Mouse (Mus musculus) stomach, postnatal 0 days (tissue): ENCODE results near the gene Ubc. TPM values are rescaled to one million over a fixed set of nuclear protein-coding genes. Genes with fewer than 3 reads are reported as not detected.
A peak's percentile ranks its signal among the peaks of the same experiment; 100 is the strongest.
"Not testable (repeated sequence)": the region's sequence is repeated elsewhere in the genome, so short reads cannot be mapped to it uniquely, and the experiment has no call there.

Source experiments
- ATAC-seq: fragments of 200-750 bp; cut with Nextera tagmentation; 2 replicates; pipeline ENCODE4 v1.8.0; 2017; ENCODE audit not compliant: low FRiP score, low TSS enrichment
- DNase-seq: peaks from one replicate; pipeline ENCODE4 v3.0.0-alpha.2; 2016; ENCODE audit warnings: low spot score
- H3K27ac ChIP-seq: fragments of 300-500 bp; sonication (generic); replicated peaks from 2 replicates; pipeline ENCODE4 v1.5.1; 2014; ENCODE audit warnings: mild to moderate bottlenecking, control low read depth
- H3K27me3 ChIP-seq: fragments of 300-500 bp; sonication (generic); 2 replicates; pipeline ENCODE4 v1.6.1; 2014; ENCODE audit warnings: low read length; ENCODE audit not compliant: control insufficient read depth, insufficient read depth
- H3K36me3 ChIP-seq: fragments of 300-500 bp; sonication (generic); 2 replicates; pipeline ENCODE4 v1.6.1; 2014; ENCODE audit warnings: low read length, mixed read lengths; ENCODE audit not compliant: control insufficient read depth, insufficient read depth
- H3K4me1 ChIP-seq: fragments of 300-500 bp; sonication (generic); replicated peaks from 2 replicates; pipeline ENCODE4 v1.6.1; 2014; ENCODE audit warnings: antibody characterized with exemption; ENCODE audit not compliant: control insufficient read depth, insufficient read depth
- H3K4me2 ChIP-seq: fragments of 300-500 bp; sonication (generic); replicated peaks from 2 replicates; pipeline ENCODE4 v1.6.1; 2014; ENCODE audit warnings: low read depth, mild to moderate bottlenecking, control low read depth, moderate library complexity
- H3K4me3 ChIP-seq: fragments of 300-500 bp; sonication (generic); 2 replicates; pipeline ENCODE4 v1.5.1; 2014; ENCODE audit warnings: low read depth, low read length, control low read depth
- H3K9ac ChIP-seq: fragments of 300-500 bp; sonication (generic); 2 replicates; pipeline ENCODE4 v1.6.1; 2014; ENCODE audit warnings: mild to moderate bottlenecking, low read length, control low read depth, mixed read lengths
- H3K9me3 ChIP-seq: fragments of 300-500 bp; sonication (generic); 2 replicates; pipeline ENCODE4 v1.6.1; 2016; ENCODE audit warnings: low read length; ENCODE audit not compliant: control insufficient read depth
- CTCF ChIP-seq: IDR thresholded peaks from 2 replicates; pipeline ENCODE4 v1.5.1; 2016; ENCODE audit warnings: antibody characterized with exemption, low read depth, mild to moderate bottlenecking, moderate library complexity
- EP300 ChIP-seq: optimal IDR thresholded peaks from 2 replicates; pipeline ENCODE3; 2016; ENCODE audit warnings: antibody characterized with exemption
- WGBS: fragments of 180-500 bp; shearing (Covaris S2); extraction: QIAGEN DNeasy Blood & Tissue Kit; methylation state at CpG from one replicate; pipeline ENCODE4 v1.1.7; 2014; 5-methylcytosine and 5-hydroxymethylcytosine counted together
- polyA plus RNA-seq: library from polyadenylated mRNA; unstranded; fragments of >200 nt; fragmentation: Nextera tagmentation; extraction: Ambion mirVana; gene quantifications from 2 replicates; pipeline ENCODE4 v1.2.1, GENCODE M21; 2015

The Ubc gene
- polyA plus RNA-seq, 1 experiment from 2014 or later: 549 TPM

DNA sequence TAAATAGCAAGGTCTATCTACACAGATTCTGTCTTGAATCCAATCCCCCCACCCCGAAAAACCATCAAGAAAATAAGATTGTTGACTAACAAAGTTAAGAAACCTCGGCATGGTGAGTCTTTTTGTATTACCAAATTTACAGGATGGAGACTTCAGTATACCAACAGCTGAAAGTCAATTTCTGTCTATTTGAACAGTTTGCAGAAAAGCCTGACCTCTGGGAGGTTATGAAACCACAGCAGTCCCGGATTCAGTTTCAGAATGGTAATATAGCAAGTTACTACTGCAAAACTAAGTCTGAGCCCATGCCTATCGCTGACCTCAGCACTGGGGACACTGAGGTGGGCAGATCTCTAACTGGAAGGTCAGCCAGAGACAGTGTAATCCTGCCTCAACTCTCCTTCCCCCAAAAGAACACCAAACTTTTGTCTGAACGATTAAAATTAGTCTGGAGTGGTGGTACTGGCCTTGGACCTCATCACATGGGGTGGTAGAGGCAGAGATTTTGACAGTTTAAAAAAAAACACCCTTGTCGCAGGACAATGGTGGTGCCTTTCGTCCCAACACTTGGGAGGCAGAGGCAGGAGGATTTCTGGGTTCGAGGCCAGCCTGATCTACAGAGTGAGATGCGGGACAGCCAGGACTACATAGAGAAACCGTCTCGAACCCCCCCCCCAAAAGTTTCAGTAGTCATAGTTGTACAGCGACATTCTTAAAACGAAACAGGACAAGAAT, 1.5 kb downstream of the Ubc start:
- DNase-seq: no peak
- no peak for ATAC-seq
- Histone ChIP-seq H3K36me3 (peaks cover 7% of the 10 kb centered on the region), H3K4me3 (peak overlapping the region; percentile 100), H3K9ac (peak overlapping the region; percentile 100), H3K4me1 (peaks cover 6% of the 10 kb centered on the region; the same call in 1 of the 2 replicates), H3K27ac (peak overlapping the region; percentile 96), H3K9me3 (no peaks in the 10 kb centered on the region), H3K27me3 (no peaks in the 10 kb centered on the region), H3K4me2 (peak overlapping the region; percentile 89)
- TF ChIP-seq CTCF: no peak
- no peak for TF ChIP-seq EP300
- WGBS: 11% methylated on average over 13 of the region's 13 CpGs

DNA sequence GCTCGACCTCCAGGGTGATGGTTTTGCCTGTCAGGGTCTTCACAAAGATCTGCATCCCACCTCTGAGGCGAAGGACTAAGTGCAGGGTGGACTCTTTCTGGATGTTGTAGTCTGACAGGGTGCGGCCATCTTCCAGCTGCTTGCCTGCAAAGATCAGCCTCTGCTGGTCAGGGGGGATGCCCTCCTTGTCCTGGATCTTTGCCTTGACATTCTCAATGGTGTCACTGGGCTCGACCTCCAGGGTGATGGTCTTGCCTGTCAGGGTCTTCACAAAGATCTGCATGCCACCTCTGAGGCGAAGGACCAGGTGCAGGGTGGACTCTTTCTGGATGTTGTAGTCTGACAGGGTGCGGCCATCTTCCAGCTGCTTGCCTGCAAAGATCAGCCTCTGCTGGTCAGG, 2.7 kb downstream of the Ubc start:
- H3K27me3 ChIP-seq, ATAC-seq, H3K9ac ChIP-seq, H3K4me2 ChIP-seq, H3K9me3 ChIP-seq, DNase-seq, H3K36me3 ChIP-seq, H3K27ac ChIP-seq, H3K4me1 ChIP-seq, H3K4me3 ChIP-seq: not testable (repeated sequence)
- 81% methylated on average over 4 of the region's 6 CpGs for WGBS

- WGBS: 56% methylated on average over 8 of the region's 8 CpGs
- Histone ChIP-seq H3K4me3 (peak overlapping the region; percentile 6; the same call in 1 of the 2 replicates), H3K4me2 (peak overlapping the region; percentile 36), H3K9me3 (no peaks in the 10 kb centered on the region), H3K27ac (no peak overlapping the region), H3K27me3 (no peaks in the 10 kb centered on the region), H3K9ac (no peak overlapping the region), H3K4me1 (0 out of 2 replicates have a peak, but pooled peaks cover under 1% of the 10 kb centered on the region), H3K36me3 (peaks cover 7% of the 10 kb centered on the region)
- TF ChIP-seq CTCF (peak; percentile 12; the same call in 1 of the 2 replicates), EP300 (no peak)
- DNase-seq (no peak), ATAC-seq (no peak)
Observed at GRCm38 (mm10) chr5:125385215-125385940, 4.6 kb downstream of the Ubc start.

DNA sequence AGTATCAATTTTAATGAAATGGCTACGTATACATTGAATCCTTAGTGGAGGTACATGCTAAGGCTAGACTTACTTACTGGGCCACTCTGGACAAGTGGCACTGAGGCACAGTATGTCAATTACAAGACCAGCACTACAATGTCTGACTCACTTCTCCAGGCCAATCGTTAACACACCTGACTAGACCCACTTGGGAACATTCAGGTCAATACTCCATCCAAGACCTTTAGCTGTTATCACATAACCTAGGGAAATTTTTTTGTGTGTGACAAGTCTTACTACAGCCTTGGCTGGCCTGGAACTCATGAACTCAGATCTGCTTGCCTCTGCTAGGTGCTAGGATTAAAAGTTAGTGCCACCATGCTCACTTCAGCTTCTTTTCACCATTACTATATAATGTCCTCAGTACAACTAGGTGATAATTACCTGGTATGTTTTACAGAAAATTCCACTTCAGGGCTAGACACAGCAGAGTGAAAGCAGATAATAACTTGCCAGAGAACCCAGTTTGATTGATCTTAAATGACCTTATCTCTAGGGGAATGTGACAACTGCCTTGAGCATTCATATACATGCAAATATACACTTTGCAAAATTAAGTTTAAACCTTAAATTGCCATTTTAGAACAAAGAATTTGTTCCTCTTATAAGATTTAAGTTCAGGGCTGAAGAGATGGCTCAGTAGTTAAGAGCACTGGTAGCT, 5.3 kb downstream of the Ubc start:
- DNase-seq (peak; percentile 31), ATAC-seq (peak; percentile 38; the same call in 1 of the 2 replicates)
- Histone ChIP-seq H3K27ac (no peak overlapping the region), H3K27me3 (no peaks in the 10 kb centered on the region), H3K36me3 (peaks cover 7% of the 10 kb centered on the region), H3K4me3 (no peak overlapping the region), H3K9me3 (no peaks in the 10 kb centered on the region), H3K4me2 (no peak overlapping the region), H3K4me1 (no peaks in the 10 kb centered on the region), H3K9ac (no peak overlapping the region)
- TF ChIP-seq EP300 (no peak), CTCF (no peak)
- WGBS: 64% methylated on average over 2 of the region's 2 CpGs

DNA sequence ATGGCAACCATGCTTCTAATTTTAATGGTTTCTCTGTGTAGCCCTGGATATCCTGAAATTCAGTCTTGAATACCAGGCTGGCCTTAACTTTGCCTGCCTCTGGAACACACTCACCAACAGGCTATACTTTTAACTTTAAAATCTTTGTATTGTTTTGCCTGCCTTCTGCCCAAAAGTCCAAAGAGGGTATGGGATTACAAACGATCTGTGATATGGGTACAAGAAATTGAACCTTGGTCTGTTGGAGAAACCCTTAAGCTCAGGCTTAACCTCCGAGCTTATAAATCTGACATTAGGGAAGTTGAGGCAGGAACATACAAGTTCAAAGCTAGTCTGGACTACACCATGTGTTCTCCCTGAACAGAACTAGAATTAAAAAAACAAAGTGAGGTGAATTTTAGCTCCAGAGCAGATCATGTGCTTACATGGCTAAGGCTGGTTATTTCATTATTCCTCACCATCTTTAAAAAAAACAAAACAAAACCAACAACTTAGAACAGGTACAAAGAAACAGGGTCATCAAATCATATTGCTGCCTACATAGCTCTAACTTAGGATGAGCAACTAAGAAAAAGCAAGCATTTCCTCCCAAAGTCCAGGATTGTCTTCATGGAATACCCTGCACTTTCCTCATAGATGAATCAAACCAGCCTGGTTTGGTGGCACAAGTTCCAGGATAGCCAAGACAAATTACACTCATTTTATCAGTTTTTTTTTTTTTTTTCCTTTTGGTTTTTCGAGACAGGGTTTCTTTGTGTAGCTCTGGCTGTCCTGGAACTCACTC, 6.2 kb downstream of the Ubc start:
- ATAC-seq: peak; percentile 4; the same call in 1 of the 2 replicates
- H3K27me3 ChIP-seq: no peaks in the 10 kb centered on the region
- no peaks in the 10 kb centered on the region for H3K4me1 ChIP-seq
- H3K36me3 ChIP-seq: peaks cover 7% of the 10 kb centered on the region
- no peak overlapping the region for H3K4me2 ChIP-seq
- TF ChIP-seq EP300 (no peak), CTCF (no peak)
- no peak overlapping the region for H3K4me3 ChIP-seq
- no peak overlapping the region for H3K9ac ChIP-seq
- WGBS: 63% methylated on average over 3 of the region's 3 CpGs
- H3K9me3 ChIP-seq: no peaks in the 10 kb centered on the region
- DNase-seq: no peak
- H3K27ac ChIP-seq: no peak overlapping the region
